Mouse (Mus musculus): ENCODE data around the gene Leng9. TPM values are rescaled to one million over a fixed set of nuclear protein-coding genes. Genes with fewer than 3 reads are reported as not detected.

Leng9 gene
- polyA plus RNA-seq, 1 experiment, result 0.73 TPM

GRCm38 (mm10) chr7:4124856-4125255 lies 25.3 kb downstream of the Leng9 start:
- Histone ChIP-seq H3K27ac (ENCODE audit: insufficient read depth, low read length) (peak overlapping the region; percentile 71), H3K27me3 (ENCODE audit: control insufficient read depth, insufficient read depth, low read length, poor library complexity, severe bottlenecking) (no peaks in the 10 kb centered on the region), H3K4me1 (ENCODE audit: control insufficient read depth, insufficient read depth, low read length) (peaks cover 6% of the 10 kb centered on the region), H3K9me3 (replicated peaks; ENCODE audit: control insufficient read depth, insufficient read depth, low read length, poor library complexity, severe bottlenecking) (no peaks in the 10 kb centered on the region), H3K4me3 (ENCODE audit: low read depth, low read length) (peak overlapping the region; percentile 46), H3K36me3 (ENCODE audit: control insufficient read depth, insufficient read depth, low read length, poor library complexity, severe bottlenecking) (0 out of 2 replicates have a peak, but pooled peaks cover 2% of the 10 kb centered on the region), H3K9ac (ENCODE audit: low read depth, poor library complexity, severe bottlenecking) (no peak overlapping the region)
- TF ChIP-seq POLR2A (IDR thresholded peaks at IDR 0.05; ENCODE audit: insufficient read depth, low read length), result no peak
- TF ChIP-seq CTCF (IDR thresholded peaks at IDR 0.05; ENCODE audit: low read depth, low read length), result no peak
- TF ChIP-seq EP300 (IDR thresholded peaks at IDR 0.05; ENCODE audit: insufficient read depth, low read depth, low read length), result peak; percentile 78

GRCm38 (mm10) chr7:4124315-4124759 lies 25.8 kb downstream of the Leng9 start:
- TF ChIP-seq CTCF (IDR thresholded peaks at IDR 0.05; ENCODE audit: low read depth, low read length), result no peak
- TF ChIP-seq POLR2A (IDR thresholded peaks at IDR 0.05; ENCODE audit: insufficient read depth, low read length), result no peak
- peak; percentile 86 for TF ChIP-seq EP300 (IDR thresholded peaks at IDR 0.05; ENCODE audit: insufficient read depth, low read depth, low read length)
- H3K9me3 ChIP-seq (replicated peaks; ENCODE audit: control insufficient read depth, insufficient read depth, low read length, poor library complexity, severe bottlenecking), result no peaks in the 10 kb centered on the region
- H3K36me3 ChIP-seq (ENCODE audit: control insufficient read depth, insufficient read depth, low read length, poor library complexity, severe bottlenecking), result 0 out of 2 replicates have a peak, but pooled peaks cover 2% of the 10 kb centered on the region
- H3K27ac ChIP-seq (ENCODE audit: insufficient read depth, low read length), result peak overlapping the region; percentile 92
- peak overlapping the region; percentile 46 for H3K4me3 ChIP-seq (ENCODE audit: low read depth, low read length)
- H3K9ac ChIP-seq (ENCODE audit: low read depth, poor library complexity, severe bottlenecking), result no peak overlapping the region
- H3K4me1 ChIP-seq (ENCODE audit: control insufficient read depth, insufficient read depth, low read length), result peaks cover 6% of the 10 kb centered on the region
- no peaks in the 10 kb centered on the region for H3K27me3 ChIP-seq (ENCODE audit: control insufficient read depth, insufficient read depth, low read length, poor library complexity, severe bottlenecking)

DNA sequence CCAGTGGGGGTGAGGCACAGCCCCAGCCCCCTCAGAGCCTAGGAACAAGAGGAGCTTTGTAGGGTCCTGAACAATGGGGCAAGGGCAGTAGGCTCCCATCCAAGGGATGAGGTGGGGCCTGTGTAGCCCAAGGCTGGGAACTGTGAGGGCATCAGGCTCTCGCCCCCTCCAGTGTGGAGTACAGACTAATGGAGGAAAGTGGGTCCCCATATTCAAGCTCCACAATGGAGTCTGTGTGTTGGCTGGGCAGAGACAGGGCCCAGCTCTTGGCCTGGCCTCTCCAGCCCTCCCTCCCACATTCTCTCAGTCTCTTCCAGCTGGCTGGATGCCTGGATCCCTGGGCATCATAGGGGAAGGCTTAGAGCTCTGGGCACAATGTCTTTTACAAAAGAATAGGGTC lies 26.4 kb downstream of the Leng9 start:
- H3K9ac ChIP-seq (ENCODE audit: low read depth, poor library complexity, severe bottlenecking), result no peak overlapping the region
- H3K4me1 ChIP-seq (ENCODE audit: control insufficient read depth, insufficient read depth, low read length), result peaks cover 6% of the 10 kb centered on the region
- no peaks in the 10 kb centered on the region for H3K9me3 ChIP-seq (replicated peaks; ENCODE audit: control insufficient read depth, insufficient read depth, low read length, poor library complexity, severe bottlenecking)
- no peak for TF ChIP-seq CTCF (IDR thresholded peaks at IDR 0.05; ENCODE audit: low read depth, low read length)
- TF ChIP-seq POLR2A (IDR thresholded peaks at IDR 0.05; ENCODE audit: insufficient read depth, low read length), result no peak
- no peak for TF ChIP-seq EP300 (IDR thresholded peaks at IDR 0.05; ENCODE audit: insufficient read depth, low read depth, low read length)
- H3K27ac ChIP-seq (ENCODE audit: insufficient read depth, low read length), result peak overlapping the region; percentile 92
- H3K27me3 ChIP-seq (ENCODE audit: control insufficient read depth, insufficient read depth, low read length, poor library complexity, severe bottlenecking), result no peaks in the 10 kb centered on the region
- H3K36me3 ChIP-seq (ENCODE audit: control insufficient read depth, insufficient read depth, low read length, poor library complexity, severe bottlenecking), result 0 out of 2 replicates have a peak, but pooled peaks cover 2% of the 10 kb centered on the region
- H3K4me3 ChIP-seq (ENCODE audit: low read depth, low read length), result no peak overlapping the region

DNA sequence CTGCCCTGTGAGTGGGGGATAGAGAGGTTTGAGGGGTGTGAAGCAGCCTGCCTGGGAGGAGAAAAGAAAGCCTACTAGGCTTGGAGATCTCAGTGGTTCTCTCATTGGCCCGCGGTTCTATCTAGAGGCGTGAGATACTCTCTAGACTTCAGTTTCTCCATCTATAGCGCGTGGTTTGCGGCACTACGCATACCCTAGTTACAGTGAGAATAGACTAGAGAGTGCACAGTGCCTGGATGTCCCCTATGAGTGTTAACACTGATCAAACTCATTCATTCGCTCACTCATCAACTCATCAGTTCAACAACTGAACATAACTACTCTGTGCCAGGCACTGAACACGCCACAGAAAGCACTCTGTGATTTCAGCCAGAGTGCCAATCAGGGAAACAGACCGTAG lies 27.4 kb downstream of the Leng9 start:
- H3K9ac ChIP-seq (ENCODE audit: low read depth, poor library complexity, severe bottlenecking), result no peak overlapping the region
- TF ChIP-seq EP300 (IDR thresholded peaks at IDR 0.05; ENCODE audit: insufficient read depth, low read depth, low read length), result no peak
- H3K27me3 ChIP-seq (ENCODE audit: control insufficient read depth, insufficient read depth, low read length, poor library complexity, severe bottlenecking), result no peaks in the 10 kb centered on the region
- H3K27ac ChIP-seq (ENCODE audit: insufficient read depth, low read length), result no peak overlapping the region
- H3K4me3 ChIP-seq (ENCODE audit: low read depth, low read length), result no peak overlapping the region; the same call in 1 of the 2 replicates
- no peaks in the 10 kb centered on the region for H3K9me3 ChIP-seq (replicated peaks; ENCODE audit: control insufficient read depth, insufficient read depth, low read length, poor library complexity, severe bottlenecking)
- peaks cover 6% of the 10 kb centered on the region for H3K4me1 ChIP-seq (ENCODE audit: control insufficient read depth, insufficient read depth, low read length)
- 0 out of 2 replicates have a peak, but pooled peaks cover 2% of the 10 kb centered on the region for H3K36me3 ChIP-seq (ENCODE audit: control insufficient read depth, insufficient read depth, low read length, poor library complexity, severe bottlenecking)

- Histone ChIP-seq H3K27me3 (ENCODE audit: control insufficient read depth, insufficient read depth, low read length, poor library complexity, severe bottlenecking) (no peaks in the 10 kb centered on the region), H3K27ac (ENCODE audit: insufficient read depth, low read length) (no peak overlapping the region)
Measured at GRCm38 (mm10) chr7:4122076-4122768, 28.0 kb downstream of the Leng9 start.

More at GRCm38 (mm10) chr7:4122076-4122768, 28.0 kb downstream of the Leng9 start:
- 0 out of 2 replicates have a peak, but pooled peaks cover under 1% of the 10 kb centered on the region for H3K36me3 ChIP-seq (ENCODE audit: control insufficient read depth, insufficient read depth, low read length, poor library complexity, severe bottlenecking)
- no peak overlapping the region; the same call in 1 of the 2 replicates for H3K4me3 ChIP-seq (ENCODE audit: low read depth, low read length)
- no peaks in the 10 kb centered on the region for H3K9me3 ChIP-seq (replicated peaks; ENCODE audit: control insufficient read depth, insufficient read depth, low read length, poor library complexity, severe bottlenecking)
- peaks cover 6% of the 10 kb centered on the region for H3K4me1 ChIP-seq (ENCODE audit: control insufficient read depth, insufficient read depth, low read length)
- no peak overlapping the region for H3K9ac ChIP-seq (ENCODE audit: low read depth, poor library complexity, severe bottlenecking)
- TF ChIP-seq EP300 (IDR thresholded peaks at IDR 0.05; ENCODE audit: insufficient read depth, low read depth, low read length) (no peak), POLR2A (IDR thresholded peaks at IDR 0.05; ENCODE audit: insufficient read depth, low read length) (no peak), CTCF (IDR thresholded peaks at IDR 0.05; ENCODE audit: low read depth, low read length) (no peak)

Measured in ES-Bruce4 (cell line).